Mouse (Mus musculus): ENCODE results near the gene Sntb2. TPM values are rescaled to one million over a fixed set of nuclear protein-coding genes. Genes with fewer than 3 reads are reported as not detected.

Gene Sntb2
- total RNA-seq, 2 experiments from 2014 or later, result 17.2 to 17.9 TPM

DNA sequence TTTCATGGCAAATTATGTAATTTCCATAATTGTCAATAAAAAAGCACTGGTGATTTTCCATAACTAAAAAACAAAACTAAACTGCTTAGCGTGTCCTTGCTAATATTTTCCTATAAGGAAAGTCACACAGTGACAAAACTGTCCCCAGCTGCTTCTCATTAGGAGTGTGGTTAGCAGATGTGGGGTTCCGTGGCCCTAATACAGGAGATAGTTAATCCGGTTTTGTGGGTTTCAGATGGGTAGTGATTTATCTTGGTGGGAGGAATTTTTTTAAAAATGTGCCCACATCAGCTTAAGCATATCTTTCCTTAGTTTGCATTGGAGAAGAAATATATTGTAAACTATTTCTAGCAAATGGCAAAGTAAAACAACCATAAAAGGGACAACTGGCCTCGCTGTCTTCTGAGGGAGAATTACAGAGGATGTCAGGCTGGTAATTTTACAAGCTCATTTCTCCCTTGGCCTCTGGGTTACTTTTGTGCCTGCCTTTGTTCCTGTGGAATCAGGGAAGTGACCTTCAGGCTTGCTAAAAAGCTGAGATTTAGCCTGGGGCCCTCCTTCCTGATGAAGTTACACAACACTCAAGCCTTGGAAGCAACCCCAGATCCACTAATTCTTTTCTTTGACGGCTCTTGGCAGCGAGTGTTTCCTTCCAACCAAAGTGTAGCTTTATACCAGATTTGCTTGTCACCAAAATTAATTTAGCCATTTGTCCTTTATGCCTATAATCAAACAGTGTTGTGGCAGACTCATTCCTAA, 6.2 kb upstream of the Sntb2 start:
- no peak for DNase-seq (ENCODE audit: extremely low spot score in 1 of 2, low spot score in 1 of 2)

- no peak for DNase-seq (ENCODE audit: extremely low spot score in 1 of 2, low spot score in 1 of 2)
Measured at GRCm38 (mm10) chr8:106929921-106930320, 5.6 kb upstream of the Sntb2 start.

DNA sequence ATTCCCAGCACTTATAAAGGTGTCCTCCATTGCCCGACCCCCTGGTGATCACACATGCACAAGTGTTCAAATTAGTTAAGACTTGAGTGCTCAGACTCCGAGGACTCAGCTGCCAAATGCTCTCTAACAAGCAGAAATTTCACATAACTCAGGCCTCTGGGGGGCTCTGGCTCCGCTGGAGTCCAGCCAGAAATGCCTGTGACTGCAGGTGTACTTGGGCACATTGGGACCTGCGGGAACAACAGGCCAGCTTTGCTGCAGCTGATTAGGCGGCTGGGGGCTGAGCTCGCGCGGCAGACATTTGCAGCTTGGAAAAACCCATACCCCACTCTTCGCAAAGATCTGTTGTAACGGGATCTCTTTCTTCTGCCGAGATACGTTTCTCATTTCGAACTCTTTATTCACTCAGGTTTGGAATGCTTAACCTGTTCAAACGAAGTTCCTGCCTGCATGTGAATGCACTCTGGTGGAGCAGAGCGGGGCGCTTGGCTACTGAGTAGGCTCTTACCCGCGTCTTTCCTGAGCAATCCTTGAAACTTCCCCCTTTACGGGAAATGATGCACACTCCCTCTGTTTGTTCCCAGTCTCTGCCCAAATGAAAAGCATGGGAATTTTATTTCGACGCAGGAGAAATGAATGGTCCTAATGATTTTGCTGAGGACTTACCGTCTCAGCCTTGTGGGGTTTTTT, 3.0 kb upstream of the Sntb2 start:
- no peak for DNase-seq (ENCODE audit: extremely low spot score in 1 of 2, low spot score in 1 of 2)

DNA sequence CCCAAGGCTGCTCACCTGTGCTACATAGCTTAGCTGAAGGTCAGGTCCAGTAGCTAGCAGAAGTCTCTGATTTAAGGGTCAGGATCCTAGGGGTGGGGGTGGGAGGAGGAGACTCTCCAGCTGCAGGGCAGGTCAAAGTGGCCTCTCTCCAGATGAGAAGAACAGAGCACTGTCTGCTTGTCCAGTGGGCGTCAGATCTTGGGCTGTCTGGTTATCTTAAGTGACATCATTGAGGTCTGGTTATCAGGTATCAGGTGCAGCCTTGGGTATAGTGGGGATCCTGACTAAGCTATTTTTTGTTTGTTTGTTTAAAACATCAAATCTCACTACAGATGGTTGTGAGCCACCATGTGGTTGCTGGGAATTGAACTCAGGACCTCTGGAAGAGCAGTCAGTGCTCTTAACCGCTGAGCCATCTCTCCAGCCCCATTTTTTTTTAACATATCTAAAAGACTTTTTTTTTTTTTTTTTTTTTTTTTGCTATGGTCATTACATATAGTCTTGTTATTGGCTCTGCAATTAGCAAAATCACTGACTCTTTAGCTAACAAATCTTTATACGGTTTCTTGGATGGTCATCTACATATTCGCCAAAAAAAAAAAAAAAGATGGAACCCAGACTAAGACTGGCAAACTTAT, 1.9 kb upstream of the Sntb2 start:
- DNase-seq (ENCODE audit: extremely low spot score in 1 of 2, low spot score in 1 of 2), result no peak

DNA sequence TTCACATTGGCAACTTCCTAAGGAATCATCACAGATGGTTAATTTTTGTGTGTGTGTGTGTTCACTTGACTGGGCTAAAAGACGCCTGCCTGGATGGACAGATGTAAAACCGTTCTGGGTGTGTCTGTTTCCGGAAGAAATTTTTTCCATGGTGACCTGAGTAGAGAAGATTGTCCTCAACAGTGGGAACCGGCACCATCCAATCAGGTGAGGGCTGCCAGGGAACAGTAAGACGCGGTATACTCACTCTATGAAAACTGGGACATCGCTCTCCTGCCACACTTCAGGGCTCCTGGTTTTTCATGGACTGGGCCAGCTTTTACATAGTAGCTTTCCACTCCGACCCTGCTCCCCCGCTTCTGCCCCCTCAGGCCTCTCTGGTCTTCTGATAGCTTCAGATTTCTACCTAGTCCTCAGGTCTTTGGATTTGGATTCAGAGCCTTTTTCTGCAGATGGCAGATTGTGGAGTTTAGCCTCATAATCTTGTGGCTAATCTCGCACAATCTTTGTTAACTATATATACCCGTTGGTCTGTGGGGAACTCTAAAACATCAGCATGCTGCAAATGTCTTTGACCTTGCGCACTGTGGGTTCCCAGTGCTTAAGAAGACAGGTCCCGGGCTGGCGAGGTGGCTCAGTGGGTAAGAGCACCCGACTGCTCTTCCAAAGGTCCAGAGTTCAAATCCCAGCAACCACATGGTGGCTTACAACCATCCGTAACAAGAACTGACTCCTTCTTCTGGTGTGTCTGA, 1.1 kb upstream of the Sntb2 start:
- DNase-seq (ENCODE audit: extremely low spot score in 1 of 2, low spot score in 1 of 2), result no peak

GRCm38 (mm10) chr8:106935899-106936477, 438 bp downstream of the Sntb2 start:
- DNase-seq (ENCODE audit: extremely low spot score in 1 of 2, low spot score in 1 of 2), result peak in 1 of 2 experiments; percentile 24

- peak in 1 of 2 experiments; percentile 27 for DNase-seq (ENCODE audit: extremely low spot score in 1 of 2, low spot score in 1 of 2)
Measured at GRCm38 (mm10) chr8:106936478-106937051, 1.0 kb downstream of the Sntb2 start.

GRCm38 (mm10) chr8:106937081-106937800, 1.7 kb downstream of the Sntb2 start:
- no peak for DNase-seq (ENCODE audit: extremely low spot score in 1 of 2, low spot score in 1 of 2)

DNA sequence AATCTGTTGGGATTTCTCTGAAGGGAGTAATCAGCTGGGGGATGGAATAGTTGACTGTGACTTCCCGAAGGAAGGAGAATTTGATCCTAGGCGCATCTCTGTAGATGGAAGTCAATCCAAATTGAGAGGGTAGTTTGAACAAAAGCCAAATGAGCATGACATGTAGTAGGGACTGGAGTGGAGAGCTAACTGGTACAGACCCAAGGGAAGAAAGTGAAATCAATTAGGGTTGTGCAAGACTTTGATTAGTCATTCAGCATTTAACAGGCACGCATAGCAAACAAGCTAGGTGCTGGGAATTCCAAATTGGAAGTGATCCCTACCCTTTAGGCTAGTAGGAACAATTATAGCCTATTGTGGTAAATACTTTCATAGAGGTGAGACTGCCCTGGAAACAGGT, 6.3 kb downstream of the Sntb2 start:
- no peak for DNase-seq (ENCODE audit: extremely low spot score in 1 of 2, low spot score in 1 of 2)

- DNase-seq (ENCODE audit: extremely low spot score in 1 of 2, low spot score in 1 of 2), result no peak
Measured at GRCm38 (mm10) chr8:106943874-106944418, 8.4 kb downstream of the Sntb2 start.

- DNase-seq (ENCODE audit: extremely low spot score in 1 of 2, low spot score in 1 of 2), result no peak
Measured at GRCm38 (mm10) chr8:106944756-106945155, 9.2 kb downstream of the Sntb2 start.

GRCm38 (mm10) chr8:106948678-106949243, 13.2 kb downstream of the Sntb2 start:
- DNase-seq (ENCODE audit: extremely low spot score in 1 of 2, low spot score in 1 of 2), result no peak

- no peak for DNase-seq (ENCODE audit: extremely low spot score in 1 of 2, low spot score in 1 of 2)
Measured at GRCm38 (mm10) chr8:106951707-106952106, 16.2 kb downstream of the Sntb2 start.

- DNase-seq (ENCODE audit: extremely low spot score in 1 of 2, low spot score in 1 of 2), result no peak
Measured at GRCm38 (mm10) chr8:106953571-106953970, 18.0 kb downstream of the Sntb2 start.

- DNase-seq (ENCODE audit: extremely low spot score in 1 of 2, low spot score in 1 of 2), result no peak
Measured at GRCm38 (mm10) chr8:106957086-106957485, 21.5 kb downstream of the Sntb2 start.

DNA sequence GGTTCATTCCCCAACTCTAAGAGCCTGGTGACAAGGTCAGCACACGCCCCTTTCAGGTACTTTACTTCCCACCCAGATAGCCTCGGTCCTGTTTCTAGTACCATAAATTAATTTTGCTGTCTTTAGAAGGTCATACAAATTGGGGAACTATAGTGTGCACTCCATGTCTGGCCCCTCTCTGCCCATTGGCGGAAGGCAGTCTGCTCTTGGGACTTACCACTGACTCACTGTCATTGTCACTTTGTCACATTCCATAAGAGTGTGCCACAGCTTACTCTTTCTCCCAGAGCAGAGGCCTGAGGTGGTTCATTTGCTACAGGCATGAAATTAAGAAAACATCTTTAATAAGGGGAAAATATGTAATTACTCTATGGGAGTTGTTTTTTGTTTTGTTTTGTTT, 22.7 kb downstream of the Sntb2 start:
- no peak for DNase-seq (ENCODE audit: extremely low spot score in 1 of 2, low spot score in 1 of 2)

DNA sequence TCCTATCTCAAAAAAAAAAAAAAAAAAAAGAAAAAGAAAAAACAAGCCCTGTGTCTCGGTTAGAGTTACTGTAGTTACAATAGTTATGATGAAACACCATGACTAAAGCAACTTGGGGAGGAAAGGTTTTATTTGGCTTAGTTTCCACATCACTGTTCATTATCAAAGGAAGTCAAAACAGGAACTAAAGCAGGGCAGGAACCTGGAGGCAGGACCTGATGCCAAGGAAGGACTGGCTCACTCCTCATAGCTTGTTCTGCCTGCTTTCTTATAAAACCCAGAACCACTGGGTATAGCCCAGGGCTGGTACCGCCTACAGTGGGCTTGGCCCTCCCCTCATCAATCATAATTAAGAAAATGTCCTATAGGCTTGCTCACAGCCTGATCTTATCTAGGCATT, 24.1 kb downstream of the Sntb2 start:
- no peak for DNase-seq (ENCODE audit: extremely low spot score in 1 of 2, low spot score in 1 of 2)

- no peak for DNase-seq (ENCODE audit: extremely low spot score in 1 of 2, low spot score in 1 of 2)
Measured at GRCm38 (mm10) chr8:106962322-106962721, 26.8 kb downstream of the Sntb2 start.

DNA sequence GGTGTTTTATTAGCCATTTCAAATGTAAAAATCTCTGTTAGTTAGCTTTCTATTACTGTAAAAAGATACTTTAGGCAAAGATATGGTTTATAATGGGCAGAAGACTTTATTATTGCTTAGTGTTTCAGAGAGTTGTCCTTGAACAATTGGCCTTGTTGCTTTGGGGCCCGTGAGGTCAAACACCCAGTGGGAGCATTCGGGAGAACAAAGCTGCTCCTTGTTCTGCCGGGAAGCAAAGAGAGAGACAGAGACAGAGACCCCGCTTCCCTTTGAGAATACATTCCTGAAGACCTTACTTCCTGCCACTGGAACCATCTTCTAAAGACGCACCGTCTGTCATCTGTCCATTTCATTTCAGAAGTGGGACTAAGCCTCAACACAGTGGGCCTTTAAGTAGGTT, 27.8 kb downstream of the Sntb2 start:
- DNase-seq (ENCODE audit: extremely low spot score in 1 of 2, low spot score in 1 of 2), result no peak
